Mouse (Mus musculus) limb, embryonic 15.5 days (tissue): ENCODE results near the gene Rasgef1b. TPM values are rescaled to one million over a fixed set of nuclear protein-coding genes. Genes with fewer than 3 reads are reported as not detected.

Experiments
- ATAC-seq: fragments of 200-750 bp; cut with Nextera tagmentation; 2 replicates; pipeline ENCODE4 v1.8.0; 2017; ENCODE audit warnings: low read depth, moderate TSS enrichment; ENCODE audit not compliant: insufficient number of reproducible peaks, low FRiP score, low TSS enrichment
- H3K27ac ChIP-seq: fragments of 300-500 bp; sonication (generic); 2 replicates; pipeline ENCODE4 v1.5.1; 2015; ENCODE audit warnings: moderate library complexity, mild to moderate bottlenecking, inconsistent platforms
- H3K27me3 ChIP-seq: fragments of 300-500 bp; sonication (generic); 2 replicates; pipeline ENCODE4 v1.6.1; 2015; ENCODE audit warnings: inconsistent platforms
- H3K36me3 ChIP-seq: fragments of 300-500 bp; sonication (generic); 2 replicates; pipeline ENCODE4 v1.6.1; 2015; ENCODE audit warnings: inconsistent platforms
- H3K4me1 ChIP-seq: fragments of 300-500 bp; sonication (generic); 2 replicates; pipeline ENCODE4 v1.6.1; 2015; ENCODE audit warnings: inconsistent platforms
- H3K4me2 ChIP-seq: fragments of 300-500 bp; sonication (generic); 2 replicates; pipeline ENCODE4 v1.6.1; 2015; ENCODE audit warnings: mild to moderate bottlenecking, inconsistent platforms
- H3K4me3 ChIP-seq: fragments of 300-500 bp; sonication (generic); 2 replicates; pipeline ENCODE4 v1.5.1; 2015; ENCODE audit warnings: mild to moderate bottlenecking, inconsistent platforms
- H3K9ac ChIP-seq: fragments of 300-500 bp; sonication (generic); 2 replicates; pipeline ENCODE4 v1.6.1; 2015; ENCODE audit warnings: inconsistent platforms
- H3K9me3 ChIP-seq: fragments of 300-500 bp; sonication (generic); 2 replicates; pipeline ENCODE4 v1.6.1; 2016; ENCODE audit warnings: inconsistent platforms
- WGBS: fragments of 180-500 bp; shearing (Covaris S2); methylation state at CpG from one replicate; pipeline ENCODE4 v1.1.7; 2015; 5-methylcytosine and 5-hydroxymethylcytosine counted together
- polyA plus RNA-seq: library from polyadenylated mRNA; unstranded; fragments of >200 nt; fragmentation: Nextera tagmentation; extraction: Ambion mirVana; gene quantifications from 2 replicates; pipeline ENCODE4 v1.2.1, GENCODE M21; 2015

Rasgef1b gene
- polyA plus RNA-seq, 1 experiment from 2014 or later = 8.8 TPM

DNA sequence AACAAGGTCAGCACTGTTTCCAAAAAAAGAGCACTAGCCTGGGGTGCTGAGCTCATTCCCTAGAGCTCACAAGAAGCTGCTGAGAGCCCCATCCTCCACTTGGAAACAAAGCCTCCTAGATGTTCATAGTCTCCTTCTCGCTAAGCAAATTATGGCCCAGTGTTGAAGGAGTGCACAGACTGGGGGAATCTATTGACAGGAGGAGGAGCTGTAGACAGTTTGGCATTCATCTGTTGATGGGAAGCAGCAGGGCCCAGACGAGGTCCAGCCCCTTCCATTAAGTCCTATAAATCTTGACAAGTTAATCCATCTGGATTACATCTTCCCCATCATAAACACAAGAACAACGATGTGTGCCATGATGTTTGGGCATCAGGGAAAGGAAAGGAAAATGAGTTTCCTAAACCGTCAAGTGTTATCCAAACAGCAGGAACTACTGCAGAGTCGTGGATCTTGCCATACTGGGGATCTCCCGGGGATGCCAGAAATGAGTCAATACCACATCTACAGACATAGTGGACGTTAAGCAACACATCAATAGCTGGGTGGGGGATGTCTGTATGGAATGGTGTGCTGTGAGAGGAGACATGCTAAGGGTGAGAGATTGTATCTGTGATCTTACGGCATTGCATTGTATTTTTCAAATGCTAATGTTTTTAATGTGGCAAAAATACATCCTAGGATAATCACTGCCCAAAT is 206.1 kb downstream of the Rasgef1b start:
- H3K9me3 ChIP-seq = no peaks in the 10 kb centered on the region
- H3K27ac ChIP-seq = no peak overlapping the region
- no peaks in the 10 kb centered on the region for H3K36me3 ChIP-seq
- H3K4me3 ChIP-seq = no peak overlapping the region
- H3K9ac ChIP-seq = no peak overlapping the region
- no peak overlapping the region for H3K4me2 ChIP-seq
- H3K4me1 ChIP-seq = peaks cover 9% of the 10 kb centered on the region
- H3K27me3 ChIP-seq = no peaks in the 10 kb centered on the region
- 33% methylated on average over 8 of the region's 8 CpGs for WGBS
- no peak for ATAC-seq

DNA sequence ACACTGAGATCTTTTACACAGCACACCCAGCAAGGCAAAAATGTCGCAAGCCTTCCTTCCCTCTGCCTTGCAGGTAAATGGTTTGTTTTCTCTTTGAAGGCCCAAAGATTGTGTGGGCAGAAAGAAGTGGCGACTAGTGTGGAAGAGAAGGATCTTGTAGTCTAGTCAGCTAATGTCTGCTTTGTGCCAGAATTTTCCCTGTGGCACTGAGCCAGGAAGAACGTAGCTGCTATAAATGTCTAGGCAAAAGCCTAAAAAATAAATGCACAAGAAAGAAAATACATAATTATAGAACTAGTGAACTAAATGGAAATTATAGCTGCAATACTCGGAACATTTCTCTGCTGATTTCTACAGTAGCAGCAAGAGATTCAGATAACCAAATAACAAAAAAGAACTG is 207.5 kb downstream of the Rasgef1b start:
- no peaks in the 10 kb centered on the region for H3K36me3 ChIP-seq
- H3K4me1 ChIP-seq = peaks cover 9% of the 10 kb centered on the region
- no peak overlapping the region for H3K4me3 ChIP-seq
- no peak for ATAC-seq
- no peak overlapping the region for H3K9ac ChIP-seq
- no peak overlapping the region for H3K4me2 ChIP-seq
- H3K27me3 ChIP-seq = no peaks in the 10 kb centered on the region
- WGBS = 38% methylated on average over 4 of the region's 4 CpGs
- H3K9me3 ChIP-seq = no peaks in the 10 kb centered on the region
- H3K27ac ChIP-seq = no peak overlapping the region

DNA sequence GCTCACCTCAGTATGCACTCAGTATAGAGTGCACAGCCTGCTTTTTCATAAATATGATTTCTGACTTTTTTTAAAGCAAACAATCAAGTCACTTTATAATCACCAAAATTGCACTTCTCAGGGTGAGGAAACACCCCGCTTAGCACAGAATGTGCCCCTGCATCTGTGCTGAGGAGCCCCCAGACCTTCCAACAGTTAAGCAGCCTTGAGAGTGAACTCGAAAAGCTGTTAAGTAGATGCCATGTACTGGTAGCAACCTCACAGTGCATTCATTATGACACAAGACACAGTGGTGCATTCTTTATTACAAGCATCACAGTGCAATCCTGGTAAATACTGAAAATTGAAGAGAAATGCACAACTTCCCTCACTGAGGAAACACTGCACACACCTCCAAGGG is 209.3 kb downstream of the Rasgef1b start:
- peaks cover 9% of the 10 kb centered on the region for H3K4me1 ChIP-seq
- H3K27me3 ChIP-seq = no peaks in the 10 kb centered on the region
- H3K9me3 ChIP-seq = no peaks in the 10 kb centered on the region
- no peak overlapping the region for H3K4me3 ChIP-seq
- 80% methylated on average over 2 of the region's 2 CpGs for WGBS
- no peaks in the 10 kb centered on the region for H3K36me3 ChIP-seq
- ATAC-seq = no peak
- no peak overlapping the region for H3K9ac ChIP-seq
- H3K27ac ChIP-seq = no peak overlapping the region
- H3K4me2 ChIP-seq = no peak overlapping the region

DNA sequence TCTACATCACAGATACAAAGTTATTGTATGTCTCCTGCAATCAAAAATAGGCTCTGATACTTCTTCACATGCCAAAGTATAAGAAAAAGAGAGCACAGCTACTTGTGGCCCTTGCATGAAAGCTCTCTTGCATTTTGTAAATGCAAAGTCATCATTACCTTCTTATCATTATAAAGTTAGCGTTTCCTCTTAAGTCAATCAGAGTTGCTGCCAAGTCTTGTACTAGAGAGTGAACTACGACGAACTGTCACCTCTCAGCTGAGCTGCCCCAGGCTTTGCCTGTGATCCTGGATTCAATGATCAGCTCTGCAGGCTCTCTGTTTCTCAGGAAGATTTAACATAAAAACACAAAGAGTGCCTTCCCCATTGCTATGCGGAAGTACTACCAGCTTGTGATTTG is 209.8 kb downstream of the Rasgef1b start:
- Histone ChIP-seq H3K27ac (no peak overlapping the region), H3K4me3 (no peak overlapping the region), H3K9me3 (no peaks in the 10 kb centered on the region), H3K4me2 (no peak overlapping the region), H3K4me1 (peaks cover 9% of the 10 kb centered on the region), H3K36me3 (no peaks in the 10 kb centered on the region), H3K27me3 (no peaks in the 10 kb centered on the region), H3K9ac (no peak overlapping the region)
- ATAC-seq = no peak
- WGBS = 66% methylated on average over 4 of the region's 4 CpGs

DNA sequence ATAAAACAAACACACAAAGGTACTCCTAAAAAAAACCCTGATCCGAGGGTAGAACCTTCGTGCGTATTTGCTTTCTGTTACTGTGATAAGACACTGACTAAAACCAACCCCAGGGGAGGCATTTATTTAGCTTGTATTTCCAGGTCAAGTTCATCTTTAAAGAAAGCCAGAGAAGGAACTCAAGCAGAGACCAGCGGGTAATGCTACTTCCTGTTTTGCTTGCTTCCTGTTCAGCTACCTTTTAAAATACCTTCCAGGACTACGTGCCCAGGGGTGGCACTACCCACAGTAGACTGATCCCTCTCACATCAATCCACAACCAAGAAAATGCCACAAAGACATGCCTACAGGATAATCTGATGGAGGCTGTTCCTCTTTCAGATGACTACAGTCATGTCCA is 212.7 kb downstream of the Rasgef1b start:
- Histone ChIP-seq H3K4me3 (no peak overlapping the region), H3K27me3 (no peaks in the 10 kb centered on the region), H3K9ac (no peak overlapping the region), H3K9me3 (no peaks in the 10 kb centered on the region), H3K4me1 (peaks cover under 1% of the 10 kb centered on the region; the same call in 1 of the 2 replicates), H3K4me2 (no peak overlapping the region), H3K27ac (no peak overlapping the region), H3K36me3 (no peaks in the 10 kb centered on the region)
- no peak for ATAC-seq
- 90% methylated on average over 5 of the region's 5 CpGs for WGBS

DNA sequence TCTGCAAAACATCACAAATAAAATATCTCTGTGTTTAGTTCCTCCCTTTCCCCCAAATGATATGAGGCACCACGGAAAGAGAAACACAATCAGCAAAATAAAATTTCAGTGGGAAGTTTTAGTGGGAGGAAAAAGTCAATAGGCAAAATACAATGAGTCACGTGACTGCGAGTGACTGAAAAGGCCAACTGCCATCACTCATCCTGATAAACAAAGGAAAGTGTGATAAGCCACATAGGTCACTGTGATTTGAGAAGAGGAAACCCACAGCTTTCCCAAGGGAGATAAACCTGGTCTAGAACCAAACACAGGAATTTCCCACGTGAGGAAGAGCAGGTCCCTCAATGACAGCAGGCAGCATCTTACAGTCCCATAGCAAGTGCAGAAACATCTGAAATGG is 213.1 kb downstream of the Rasgef1b start:
- no peak overlapping the region for H3K27ac ChIP-seq
- ATAC-seq = no peak
- no peak overlapping the region for H3K9ac ChIP-seq
- H3K4me1 ChIP-seq = no peaks in the 10 kb centered on the region
- no peaks in the 10 kb centered on the region for H3K27me3 ChIP-seq
- H3K9me3 ChIP-seq = no peaks in the 10 kb centered on the region
- no peak overlapping the region for H3K4me3 ChIP-seq
- 80% methylated on average over 4 of the region's 4 CpGs for WGBS
- no peaks in the 10 kb centered on the region for H3K36me3 ChIP-seq
- no peak overlapping the region for H3K4me2 ChIP-seq

DNA sequence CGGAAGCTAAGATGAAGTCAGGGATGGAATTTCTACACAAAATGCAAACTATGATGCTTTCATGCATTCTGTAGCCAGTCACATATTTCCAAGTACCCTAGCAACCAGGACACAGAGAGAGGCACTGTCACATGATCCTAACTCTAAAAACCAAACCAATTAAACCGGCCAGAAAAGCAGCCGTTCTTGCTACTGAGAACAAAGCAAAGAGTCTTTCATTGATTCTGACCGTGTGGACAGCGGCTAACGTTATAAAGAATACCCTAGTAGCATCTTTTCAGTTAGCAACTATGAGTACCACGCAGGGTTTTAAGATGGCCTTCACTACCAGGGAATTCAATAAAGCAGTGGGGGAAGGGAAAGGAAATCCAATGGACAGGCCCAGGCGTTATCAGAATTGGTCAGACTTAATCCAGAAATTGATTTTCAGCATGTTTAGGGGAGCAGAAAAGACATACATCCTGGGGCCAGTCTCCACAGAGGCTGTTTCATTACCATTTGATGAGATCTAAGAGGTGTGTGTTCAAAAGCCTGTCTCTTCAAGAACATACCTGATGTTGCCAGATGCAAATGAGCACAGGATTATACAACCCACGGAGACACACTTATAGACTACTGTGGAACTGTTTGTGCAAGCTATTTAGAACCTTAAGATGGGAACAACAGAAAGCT is 215.5 kb downstream of the Rasgef1b start:
- no peak overlapping the region for H3K4me3 ChIP-seq
- H3K4me2 ChIP-seq = no peak overlapping the region
- H3K27ac ChIP-seq = no peak overlapping the region
- H3K9me3 ChIP-seq = no peaks in the 10 kb centered on the region
- H3K36me3 ChIP-seq = no peaks in the 10 kb centered on the region
- H3K4me1 ChIP-seq = no peaks in the 10 kb centered on the region
- H3K9ac ChIP-seq = no peak overlapping the region
- no peak for ATAC-seq
- WGBS = 72% methylated on average over 9 of the region's 9 CpGs
- no peaks in the 10 kb centered on the region for H3K27me3 ChIP-seq

DNA sequence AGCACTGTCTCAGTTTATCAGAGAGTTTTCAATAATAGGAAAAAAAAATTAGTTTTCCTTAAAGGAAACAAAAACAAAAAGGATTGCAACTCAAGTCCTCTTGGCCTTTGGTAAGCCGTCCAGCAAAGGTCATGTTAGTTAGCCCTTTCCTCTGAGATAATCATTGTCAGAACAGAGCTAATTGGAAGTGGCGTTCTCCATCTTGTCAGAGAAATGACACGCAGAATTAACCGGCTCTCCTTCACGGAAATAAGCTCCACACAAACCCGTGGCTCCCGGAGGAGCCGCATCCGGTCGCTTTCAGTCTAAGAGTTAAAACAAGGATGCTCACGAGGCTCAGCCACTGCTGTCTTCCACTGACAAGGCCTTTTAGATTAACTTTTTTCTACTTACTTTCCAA is 217.8 kb downstream of the Rasgef1b start:
- 62% methylated on average over 11 of the region's 11 CpGs for WGBS
- Histone ChIP-seq H3K4me2 (no peak overlapping the region), H3K36me3 (no peaks in the 10 kb centered on the region), H3K4me1 (no peaks in the 10 kb centered on the region), H3K9me3 (no peaks in the 10 kb centered on the region), H3K27ac (no peak overlapping the region), H3K27me3 (no peaks in the 10 kb centered on the region), H3K9ac (no peak overlapping the region), H3K4me3 (no peak overlapping the region)
- ATAC-seq = no peak

DNA sequence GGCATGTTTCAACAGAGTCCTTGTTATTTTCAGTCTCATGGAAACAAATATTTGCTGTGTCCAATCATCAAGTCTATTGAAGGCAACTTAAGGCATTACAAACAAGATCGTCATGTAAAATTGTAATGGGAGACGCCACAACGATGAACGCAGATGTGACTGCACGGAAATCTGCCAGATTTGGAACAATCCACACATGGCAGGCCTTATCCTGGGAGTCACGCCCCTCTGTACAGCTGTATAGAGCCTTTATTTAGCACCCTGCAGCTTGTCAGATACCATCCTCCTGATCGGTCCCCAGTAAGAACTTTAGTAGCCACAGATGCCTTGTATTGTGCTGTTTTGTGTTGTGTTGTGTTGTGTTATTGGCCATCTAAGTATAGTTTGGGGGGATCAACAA is 222.8 kb downstream of the Rasgef1b start:
- Histone ChIP-seq H3K4me2 (no peak overlapping the region), H3K36me3 (no peaks in the 10 kb centered on the region), H3K4me3 (no peak overlapping the region), H3K9me3 (no peaks in the 10 kb centered on the region), H3K4me1 (no peaks in the 10 kb centered on the region), H3K9ac (no peak overlapping the region), H3K27me3 (no peaks in the 10 kb centered on the region), H3K27ac (no peak overlapping the region)
- no peak for ATAC-seq
- WGBS = 69% methylated on average over 7 of the region's 7 CpGs

DNA sequence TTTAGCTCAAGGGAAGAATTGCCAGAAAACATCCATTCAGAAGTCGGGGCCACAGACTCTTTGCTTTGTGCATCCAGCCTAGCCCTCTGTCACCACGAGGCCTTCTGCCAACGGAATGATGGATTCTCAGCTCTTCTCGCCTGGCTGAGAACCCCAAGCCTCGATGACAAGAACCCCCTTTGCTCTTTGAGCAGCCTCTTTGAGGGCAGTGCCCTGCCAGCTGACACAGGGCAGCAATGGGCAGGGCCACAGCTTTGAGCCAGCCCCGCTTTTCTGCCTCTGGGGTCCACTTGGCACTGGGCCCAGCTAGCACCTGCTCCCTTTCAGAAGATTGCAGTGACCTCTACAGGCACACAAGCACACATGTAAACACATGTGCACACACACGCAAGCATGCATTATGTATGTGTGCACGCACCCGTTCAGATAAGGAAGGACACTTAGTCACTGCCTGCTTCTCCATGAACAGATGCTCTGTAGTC is 224.5 kb downstream of the Rasgef1b start:
- Histone ChIP-seq H3K4me2 (no peak overlapping the region), H3K4me3 (no peak overlapping the region), H3K27ac (no peak overlapping the region), H3K9me3 (no peaks in the 10 kb centered on the region), H3K9ac (no peak overlapping the region), H3K27me3 (no peaks in the 10 kb centered on the region), H3K36me3 (no peaks in the 10 kb centered on the region), H3K4me1 (no peaks in the 10 kb centered on the region)
- 73% methylated on average over 9 of the region's 9 CpGs for whole genome bisulfite sequencing
- ATAC-seq = no peak

DNA sequence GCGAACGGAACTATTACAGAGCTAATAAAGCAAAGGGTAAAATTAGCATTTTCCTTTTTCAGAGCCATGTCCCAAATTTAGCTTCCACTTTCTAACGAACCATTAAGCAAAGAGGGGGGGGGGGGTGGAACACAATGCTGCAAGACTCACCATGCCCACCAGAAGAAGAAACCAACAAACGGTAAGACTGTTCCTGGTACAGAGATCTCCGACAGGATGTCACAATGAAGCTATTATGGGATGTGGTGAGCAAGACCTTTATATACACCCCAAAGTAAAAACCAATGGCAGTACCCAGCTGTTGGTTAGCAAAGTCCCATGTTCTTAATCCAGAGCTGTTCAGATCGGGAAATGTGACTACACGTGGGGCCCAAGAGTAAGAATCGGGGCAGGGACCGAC is 226.2 kb downstream of the Rasgef1b start:
- Histone ChIP-seq H3K36me3 (no peaks in the 10 kb centered on the region), H3K9me3 (no peaks in the 10 kb centered on the region), H3K27me3 (no peaks in the 10 kb centered on the region), H3K9ac (no peak overlapping the region), H3K4me3 (no peak overlapping the region), H3K4me2 (no peak overlapping the region), H3K4me1 (no peaks in the 10 kb centered on the region), H3K27ac (no peak overlapping the region)
- WGBS = 75% methylated on average over 9 of the region's 9 CpGs
- no peak for ATAC-seq

DNA sequence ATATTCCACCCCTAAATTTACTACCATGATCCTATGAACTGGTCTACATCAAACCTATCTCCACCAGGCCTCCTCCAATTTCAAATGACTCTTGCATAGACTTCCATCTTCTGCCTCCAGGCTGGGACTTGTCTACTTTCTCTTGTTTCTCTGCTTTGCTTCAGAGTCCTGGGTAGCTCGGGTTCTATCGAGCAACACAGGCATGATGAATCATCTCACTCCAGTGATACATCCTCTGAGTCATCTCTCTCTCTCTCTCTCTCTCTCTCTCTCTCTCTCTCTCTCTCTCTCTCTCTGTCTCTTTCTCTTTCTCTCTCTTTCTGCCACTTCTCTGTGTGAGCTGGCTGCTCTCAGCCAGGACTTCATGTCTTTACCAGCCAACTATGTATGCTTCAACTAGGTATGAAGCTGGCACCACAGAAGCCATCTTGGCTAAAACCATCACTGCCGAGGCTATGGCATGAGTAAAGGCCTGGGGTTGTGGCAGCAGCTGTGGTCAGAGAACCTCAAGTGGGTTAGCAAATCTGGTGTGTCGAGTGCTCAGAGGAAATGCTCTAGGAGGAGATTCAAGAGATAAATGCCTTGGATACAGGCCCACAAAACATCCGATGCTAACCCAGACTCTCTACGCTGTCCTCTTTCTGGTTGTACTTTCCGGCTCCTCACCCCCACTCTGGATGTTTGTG is 229.3 kb downstream of the Rasgef1b start:
- Histone ChIP-seq H3K27me3 (no peaks in the 10 kb centered on the region), H3K36me3 (no peaks in the 10 kb centered on the region), H3K4me3 (no peak overlapping the region), H3K4me1 (no peaks in the 10 kb centered on the region), H3K9ac (no peak overlapping the region), H3K27ac (no peak overlapping the region), H3K9me3 (no peaks in the 10 kb centered on the region), H3K4me2 (no peak overlapping the region)
- no peak for ATAC-seq
- WGBS = 72% methylated on average over 7 of the region's 7 CpGs
